8 mouse cellular contexts compared by ENCODE assay signal in the genomic region with DNA sequence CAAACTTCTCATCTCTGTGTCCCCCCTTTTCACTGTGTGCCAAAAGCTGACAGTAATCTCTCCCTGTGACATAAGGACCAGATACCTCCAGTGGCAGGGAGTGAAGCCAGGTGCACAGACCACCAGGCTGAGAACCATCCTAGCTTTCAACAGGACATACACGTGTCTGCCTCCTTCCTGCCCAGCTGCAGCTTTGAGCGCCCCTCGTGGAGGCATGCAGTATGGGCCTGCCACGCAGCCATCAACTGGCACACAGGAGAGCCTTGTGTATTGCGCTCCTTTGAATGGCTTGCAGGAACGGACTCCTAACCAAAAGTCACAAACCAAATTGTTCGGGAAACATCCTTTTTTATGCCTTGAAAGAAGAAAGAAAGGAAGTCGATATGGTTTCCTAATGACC. TPM values are rescaled to one million over a fixed set of nuclear protein-coding genes. Genes with fewer than 3 reads are reported as not detected.
A peak's percentile ranks its signal among the peaks of the same experiment; 100 is the strongest.
DNase-seq lines count a peak whose midpoint lies in the region; ATAC-seq and TF ChIP-seq lines count a peak whose summit lies in the region.

No protein-coding gene starts in this region.

- H3K9ac ChIP-seq in liver, postnatal 0 days (replicated peaks): no peak overlapping the region

- no peaks in the 10 kb centered on the region for H3K36me3 ChIP-seq in embryonic facial prominence, embryonic 10.5 days (replicated peaks)
- no peaks in the 10 kb centered on the region for H3K36me3 ChIP-seq in liver, postnatal 0 days (replicated peaks; ENCODE audit: insufficient read depth, low read length)

- WGBS in embryonic facial prominence, embryonic 10.5 days: 11% methylated on average over 8 of the region's 8 CpGs
- WGBS in liver, postnatal 0 days (ENCODE audit: insufficient replicate concordance): 13% methylated on average over 8 of the region's 8 CpGs

- TF ChIP-seq EP300 in liver, postnatal 0 days (IDR thresholded peaks at IDR 0.05; ENCODE audit: low read depth): no peak

- peaks cover 26% of the 10 kb centered on the region for H3K4me1 ChIP-seq in embryonic facial prominence, embryonic 10.5 days
- no peaks in the 10 kb centered on the region for H3K4me1 ChIP-seq in liver, postnatal 0 days (ENCODE audit: insufficient read depth)

- no peak overlapping the region for H3K4me3 ChIP-seq in embryonic facial prominence, embryonic 10.5 days
- no peak overlapping the region for H3K4me3 ChIP-seq in liver, postnatal 0 days (ENCODE audit: low read depth, low read length)

- no peak overlapping the region for H3K4me2 ChIP-seq in liver, postnatal 0 days (ENCODE audit: low read depth, low read length)

- TF ChIP-seq CTCF in liver, postnatal 0 days (IDR thresholded peaks at IDR 0.05; ENCODE audit: low read depth): peak; percentile 64

- DNase-seq in kidney, adult 18-20 months: peak; percentile 22
- no peak for DNase-seq in kidney, adult 11 months
- peak; percentile 59 for DNase-seq in adrenal gland, postnatal 14 days
- DNase-seq in embryonic facial prominence, embryonic 10.5 days (ENCODE audit: low spot score): peak; percentile 72
- peak; percentile 7 for DNase-seq in induced T-regulatory cell, adult 2 months (ENCODE audit: low read depth)
- no peak for DNase-seq in liver, postnatal 0 days
- DNase-seq in retina, embryonic 14.5 days (ENCODE audit: low spot score): peak; percentile 75

- H3K27me3 ChIP-seq in embryonic facial prominence, embryonic 10.5 days (replicated peaks; ENCODE audit: low read depth, poor library complexity, severe bottlenecking): peaks cover 60% of the 10 kb centered on the region
- peaks cover 48% of the 10 kb centered on the region for H3K27me3 ChIP-seq in liver, postnatal 0 days (ENCODE audit: insufficient read depth, low read length)

- no peak overlapping the region for H3K27ac ChIP-seq in embryonic facial prominence, embryonic 10.5 days (replicated peaks)
- H3K27ac ChIP-seq in liver, postnatal 0 days (ENCODE audit: low read depth): no peak overlapping the region

- no peak for ATAC-seq in liver, postnatal 0 days
- ATAC-seq in erythroblast, adult 5-6 weeks (replicated peaks; ENCODE audit: low FRiP score, poor library complexity, severe bottlenecking): no peak

- no peaks in the 10 kb centered on the region for H3K9me3 ChIP-seq in embryonic facial prominence, embryonic 10.5 days
- H3K9me3 ChIP-seq in liver, postnatal 0 days (ENCODE audit: low read length): no peaks in the 10 kb centered on the region

RNA-seq across cellular contexts. Expression of a gene that starts 3.1 kb away (rescaled TPM):
- total RNA-seq in adrenal gland, postnatal 14 days (2021): 4.3 and 4.4 TPM in 2 replicates
- 0.63 and 0.75 TPM in 2 replicates for polyA plus RNA-seq in embryonic facial prominence, embryonic 10.5 days (2016; fragmentation: Nextera tagmentation; extraction: Ambion mirVana)
- not detected in 2 replicates for polyA plus RNA-seq in liver, postnatal 0 days (2015; fragmentation: Nextera tagmentation; extraction: Ambion mirVana)
- not detected in 2 replicates for total RNA-seq in erythroblast, adult 5-6 weeks (2015; ENCODE audit: low replicate concordance)
- total RNA-seq in erythroblast, adult 5-6 weeks (2017; ENCODE audit: low replicate concordance): not detected in 2 replicates

Comparison
In these comparisons a context has a peak if more than half of its experiments do, and no peak if none do; other contexts are left out.
1. DNase-seq: peak in kidney, adult 18-20 months (single experiment), adrenal gland, postnatal 14 days (single experiment), embryonic facial prominence, embryonic 10.5 days (single experiment), induced T-regulatory cell, adult 2 months (single experiment) and retina, embryonic 14.5 days (single experiment); none in kidney, adult 11 months (single experiment) and liver, postnatal 0 days (single experiment).